Mouse (Mus musculus): ENCODE measurements around the gene Fbrsl1.

GRCm38 (mm10) chr5:110448436-110449134 is at the start of gene Fbrsl1:
- TF ChIP-seq CTCF (IDR thresholded peaks at IDR 0.05; ENCODE audit: extremely low read depth, insufficient read depth, low read length) (no peak), POLR2A (IDR thresholded peaks at IDR 0.05; ENCODE audit: extremely low read depth, insufficient read depth, low read length) (peak; percentile 88)

Measured in cortical plate, adult 2 months (tissue).